Mouse (Mus musculus) left cerebral cortex, adult 6 months (tissue): ENCODE data around the gene Dse. TPM values are rescaled to one million over a fixed set of nuclear protein-coding genes. Genes with fewer than 3 reads are reported as not detected.

Experiments used
- long read RNA-seq, 2 experiments: library from polyadenylated mRNA; unstranded; transcript quantifications; one replicate each; pipeline ENCODE4 v2.0.0; 2019 to 2020
- polyA plus RNA-seq: library from polyadenylated mRNA; unstranded; fragments of <200 nt; fragmentation: Nextera tagmentation; gene quantifications from 2 replicates; pipeline ENCODE4 v1.2.3, GENCODE M21; 2021

Gene Dse
- 1.4 TPM in 2 replicates for polyA plus RNA-seq
- long read RNA-seq, experiment 1, full-length matches to known transcripts = 12 of 14 reads
- long read RNA-seq, experiment 1, partial matches to known transcripts = 1 of 14 reads
- long read RNA-seq, experiment 1, other reads (novel, unspliced or antisense) = 1 of 14 reads
- long read RNA-seq, experiment 2, partial matches to known transcripts = 0 of 2 reads
- long read RNA-seq, experiment 2, other reads (novel, unspliced or antisense) = 2 of 2 reads

GRCm38 (mm10) chr10:34207503-34207850, at the start of gene Dse:
TSS of gene Dse (minus strand) at chr10:34207715.

GRCm38 (mm10) chr10:34127392-34128378, 79.8 kb downstream of the Dse start, which contains the start of gene Calhm6:
TSS of gene Calhm6 (minus strand) at chr10:34127984.

Other genes with a start within 250 kb of the Dse start
- gene Rwdd1, start 188.1 kb downstream of the Dse start, polyA plus RNA-seq = 152 and 153 TPM in 2 replicates
- gene Trappc3l, start 170.1 kb downstream of the Dse start, polyA plus RNA-seq = 0.21 and 0.24 TPM in 2 replicates
- gene Calhm4, start 163.4 kb downstream of the Dse start, polyA plus RNA-seq = not detected in 2 replicates
- gene Calhm5, start 111.2 kb downstream of the Dse start, polyA plus RNA-seq = 3.3 and 3.4 TPM in 2 replicates
- 1.2 and 1.3 TPM in 2 replicates for gene Calhm6, start 79.7 kb downstream of the Dse start, polyA plus RNA-seq
- 167 and 176 TPM in 2 replicates for gene Tspyl1, start 74.5 kb upstream of the Dse start, polyA plus RNA-seq
- gene Tspyl4, start 89.7 kb upstream of the Dse start, polyA plus RNA-seq = 218 and 252 TPM in 2 replicates
- gene Col10a1, start 182.3 kb upstream of the Dse start, polyA plus RNA-seq = 0.10 and 0.12 TPM in 2 replicates
- 1.6 and 1.8 TPM in 2 replicates for gene Nt5dc1, start 210.8 kb upstream of the Dse start, polyA plus RNA-seq